Mouse (Mus musculus) heart, adult 2 months (tissue): ENCODE results near the gene Plekhh3. TPM values are rescaled to one million over a fixed set of nuclear protein-coding genes. Genes with fewer than 3 reads are reported as not detected.

Experiments used
- DNase-seq, 2 experiments: peaks; one replicate each; pipeline ENCODE4 v3.0.0; 2021
- H3K27ac ChIP-seq: fragments of 200-600 bp; 2 replicates; pipeline ENCODE4 v1.8.1; 2022
- H3K27me3 ChIP-seq: fragments of 200-500 bp; 2 replicates; pipeline ENCODE4 v1.6.1; 2012; ENCODE audit warnings: mild to moderate bottlenecking, low read length, inconsistent platforms, mixed read lengths; ENCODE audit not compliant: control insufficient read depth, insufficient read depth
- H3K36me3 ChIP-seq: fragments of 200-500 bp; 2 replicates; pipeline ENCODE4 v1.6.1; 2012; ENCODE audit warnings: low read length, inconsistent platforms; ENCODE audit not compliant: control insufficient read depth, insufficient read depth
- H3K4me1 ChIP-seq: fragments of 200-500 bp; 2 replicates; pipeline ENCODE4 v1.6.1; 2011; ENCODE audit warnings: low read length; ENCODE audit not compliant: control insufficient read depth, insufficient read depth
- H3K4me3 ChIP-seq: fragments of 200-600 bp; 2 replicates; pipeline ENCODE4 v1.8.1; 2022
- H3K79me2 ChIP-seq: fragments of 200-500 bp; replicated peaks from 2 replicates; pipeline ENCODE4 v1.6.1; 2012; ENCODE audit warnings: mild to moderate bottlenecking, inconsistent platforms, low read length, moderate library complexity, mixed read lengths; ENCODE audit not compliant: control insufficient read depth, insufficient read depth
- H3K9ac ChIP-seq: fragments of 200-500 bp; 2 replicates; pipeline ENCODE4 v1.6.1; 2012; ENCODE audit warnings: low read depth, mild to moderate bottlenecking, control low read depth, inconsistent platforms, low read length, mixed read lengths
- CTCF ChIP-seq: fragments of 200-600 bp; IDR thresholded peaks from 2 replicates; pipeline ENCODE4 v1.8.1; 2022; ENCODE audit warnings: antibody characterized with exemption, mild to moderate bottlenecking, moderate library complexity
- EP300 ChIP-seq: fragments of 200-500 bp; IDR thresholded peaks from 2 replicates; pipeline ENCODE4 v1.6.1; 2011; ENCODE audit warnings: low read depth, low read length, control low read depth; ENCODE audit not compliant: insufficient read depth
- POLR2A ChIP-seq: fragments of 200-500 bp; IDR thresholded peaks from 2 replicates; pipeline ENCODE4 v1.6.1; 2011; ENCODE audit warnings: mild to moderate bottlenecking, low read depth, low read length, control low read depth; ENCODE audit not compliant: insufficient read depth
- WGBS: fragments of 180-500 bp; shearing (Covaris S2); methylation state at CpG from one replicate; pipeline ENCODE4 v1.1.7; 2018; 5-methylcytosine and 5-hydroxymethylcytosine counted together
- intact Hi-C: fragments of 180-260 bp; cut with DNase I; formaldehyde crosslinking; loops from one replicate; pipeline ENCODE4 v1.15.1; 2025
- polyA plus RNA-seq: library from polyadenylated mRNA; depleted of rRNA; stranded (reverse); fragments of >200 nt; gene quantifications from 2 replicates; pipeline ENCODE4 v1.2.3, GENCODE M21; 2012
- total RNA-seq, 2 experiments: library from RNA; stranded (reverse); gene quantifications; 2 replicates each; pipeline ENCODE4 v1.2.3; 2021

The Plekhh3 gene
- total and polyA plus RNA-seq, 3 experiments = 14.3 to 28.1 (median 26.7) TPM

- H3K4me3 ChIP-seq = no peak overlapping the region
- H3K4me1 ChIP-seq = peaks cover 7% of the 10 kb centered on the region
- intact Hi-C loops = no loop called here
- H3K79me2 ChIP-seq = no peaks in the 10 kb centered on the region
- H3K36me3 ChIP-seq = no peaks in the 10 kb centered on the region; the same call in 1 of the 2 replicates
- no peak overlapping the region for H3K9ac ChIP-seq
- no peak overlapping the region for H3K27ac ChIP-seq
- 24% methylated on average over 5 of the region's 5 CpGs for WGBS
- H3K27me3 ChIP-seq = no peaks in the 10 kb centered on the region
- TF ChIP-seq CTCF = no peak
- TF ChIP-seq POLR2A = no peak
- no peak for TF ChIP-seq EP300
- no peak for DNase-seq
Observed at GRCm38 (mm10) chr11:101194137-101194536, 23.0 kb upstream of the Plekhh3 start.

- 83% methylated on average over 7 of the region's 7 CpGs for WGBS
- Histone ChIP-seq H3K27ac (no peak overlapping the region), H3K4me3 (no peak overlapping the region), H3K4me1 (peaks cover 7% of the 10 kb centered on the region), H3K27me3 (no peaks in the 10 kb centered on the region), H3K79me2 (no peaks in the 10 kb centered on the region), H3K9ac (no peak overlapping the region), H3K36me3 (no peaks in the 10 kb centered on the region; the same call in 1 of the 2 replicates)
- intact Hi-C loops = no loop called here
- DNase-seq = no peak
- TF ChIP-seq EP300 (no peak), CTCF (no peak), POLR2A (no peak)
Observed at GRCm38 (mm10) chr11:101193076-101193475, 21.9 kb upstream of the Plekhh3 start.

DNA sequence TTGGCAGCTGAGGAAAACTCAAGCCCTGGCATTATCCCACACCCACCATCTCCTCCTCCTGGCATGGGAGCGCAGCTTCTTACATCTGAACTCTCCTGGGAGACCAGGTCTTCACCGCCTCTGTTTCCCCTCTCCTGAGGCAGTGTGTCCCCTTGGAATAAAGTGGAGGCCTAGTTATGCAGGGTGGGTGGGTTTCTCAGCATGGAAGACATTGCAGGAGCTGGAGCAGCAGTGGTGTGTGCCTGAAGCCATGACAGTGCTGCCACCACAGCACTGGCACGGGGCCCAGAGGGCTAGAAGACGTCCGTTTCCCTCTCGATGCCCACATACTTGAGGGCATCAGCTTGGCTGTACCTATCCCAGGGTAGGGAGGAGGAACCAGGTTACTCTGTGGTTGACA is 21.5 kb upstream of the Plekhh3 start:
- Histone ChIP-seq H3K27ac (no peak overlapping the region), H3K4me1 (peaks cover 7% of the 10 kb centered on the region), H3K36me3 (no peaks in the 10 kb centered on the region; the same call in 1 of the 2 replicates)

GRCm38 (mm10) chr11:101191919-101192470 is 20.8 kb upstream of the Plekhh3 start:
- H3K79me2 ChIP-seq = no peaks in the 10 kb centered on the region
- no peak overlapping the region for H3K27ac ChIP-seq
- intact Hi-C loops = no loop called here
- no peaks in the 10 kb centered on the region for H3K27me3 ChIP-seq
- H3K4me3 ChIP-seq = no peak overlapping the region
- 82% methylated on average over 4 of the region's 4 CpGs for WGBS
- TF ChIP-seq EP300 (no peak), CTCF (no peak), POLR2A (no peak)
- no peak overlapping the region for H3K9ac ChIP-seq
- DNase-seq = no peak
- peaks cover 7% of the 10 kb centered on the region for H3K4me1 ChIP-seq
- no peaks in the 10 kb centered on the region; the same call in 1 of the 2 replicates for H3K36me3 ChIP-seq

More for the DNA sequence above, 21.5 kb upstream of the Plekhh3 start:
- H3K79me2 ChIP-seq = no peaks in the 10 kb centered on the region
- no peak for DNase-seq
- no peak overlapping the region for H3K9ac ChIP-seq
- H3K4me3 ChIP-seq = no peak overlapping the region
- intact Hi-C loops = no loop called here
- no peaks in the 10 kb centered on the region for H3K27me3 ChIP-seq
- TF ChIP-seq CTCF (no peak), POLR2A (no peak), EP300 (no peak)
- 80% methylated on average over 6 of the region's 6 CpGs for WGBS

DNA sequence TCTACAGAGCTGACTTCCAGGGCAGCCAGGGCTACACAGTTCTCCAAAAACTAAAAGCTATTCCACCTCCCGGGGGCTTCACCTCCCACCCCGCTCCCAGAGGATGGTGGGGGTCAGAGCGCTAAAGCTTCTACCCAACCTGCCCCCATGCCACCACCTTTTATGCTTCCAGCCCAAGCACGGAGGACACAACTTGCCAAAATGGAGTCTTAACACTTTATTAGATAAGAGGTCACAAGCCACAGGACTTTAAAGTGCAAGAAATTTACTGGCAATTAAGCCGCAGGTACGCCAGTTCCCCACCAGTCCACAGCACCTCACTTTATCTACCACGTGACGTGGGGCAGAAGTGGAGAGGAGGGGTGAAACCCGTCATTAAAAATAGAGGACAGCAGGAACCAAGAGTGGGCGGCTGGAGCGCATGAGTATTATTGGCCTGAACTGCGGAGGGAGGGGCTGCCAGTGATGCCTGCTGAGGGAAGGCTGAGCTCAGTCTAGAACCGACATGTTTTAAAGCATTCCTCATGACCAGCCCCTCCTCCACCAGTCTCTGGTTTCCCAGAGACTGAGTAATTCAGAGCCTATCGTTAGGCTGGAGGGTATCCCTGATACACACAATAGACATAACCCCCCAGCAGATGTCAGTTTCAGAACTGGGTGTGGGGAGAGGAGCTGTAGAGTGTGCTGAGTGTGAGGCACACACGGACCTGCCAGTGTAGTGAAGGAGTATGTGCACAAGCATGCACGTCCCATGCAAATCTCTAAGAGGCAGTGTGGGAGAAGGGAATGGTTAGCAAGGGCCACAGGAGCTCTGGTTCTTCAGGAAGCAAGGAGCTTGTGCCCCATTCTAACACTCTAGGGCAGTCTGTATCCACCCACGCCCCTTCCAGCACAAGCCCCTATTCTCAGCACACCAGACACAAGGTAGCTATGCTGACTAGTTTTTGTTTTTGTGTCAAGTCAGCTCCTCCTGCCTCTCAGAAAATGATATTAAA is 20.1 kb upstream of the Plekhh3 start:
- Histone ChIP-seq H3K79me2 (no peaks in the 10 kb centered on the region), H3K4me1 (peaks cover 7% of the 10 kb centered on the region), H3K27ac (no peak overlapping the region), H3K36me3 (no peaks in the 10 kb centered on the region; the same call in 1 of the 2 replicates), H3K9ac (no peak overlapping the region), H3K4me3 (no peak overlapping the region), H3K27me3 (no peaks in the 10 kb centered on the region)
- TF ChIP-seq CTCF (no peak), POLR2A (no peak; the same call in 1 of the 2 replicates), EP300 (no peak)
- no peak for DNase-seq
- 63% methylated on average over 17 of the region's 17 CpGs for WGBS
- intact Hi-C loops = no loop called here
